ENCODE assay signal across 18 mouse cellular contexts in genomic region chr1:151222561-151223267, GRCm38 (mm10). TPM values are rescaled to one million over a fixed set of nuclear protein-coding genes. Genes with fewer than 3 reads are reported as not detected.
"Had no signal": no experiment of that assay in that cellular context is flagged by ENCODE, and none has a peak within 500 bp of the region (broad histone marks: within the 10 kb centered on the region; RNA-seq: fewer than 3 reads in every experiment).

No protein-coding gene starts in this region.

- H3K4me3 ChIP-seq: left cerebral cortex, adult 2 months; liver, embryonic 12.5 days; megakaryocyte, embryonic 14.5 days; neural tube, embryonic 12.5 days had no signal

- DNase-seq: kidney, adult 8-10 months; kidney, postnatal 14 days; kidney, postnatal 4 days; layer of hippocampus, adult 9-11 months; layer of hippocampus, postnatal 36 days; lung, embryonic 14.5 days; midbrain, embryonic 14.5 days; thymus, adult 18-20 months; thymus, postnatal 36 days had no signal

- H3K27ac ChIP-seq: left cerebral cortex, adult 2 months; liver, embryonic 12.5 days; macrophage; neural tube, embryonic 12.5 days had no signal

- ATAC-seq: liver, embryonic 12.5 days; lung, postnatal 0 days had no signal

RNA-seq across cellular contexts. Expression of gene Gm47996, which starts 12.8 kb away (rescaled TPM):
- total RNA-seq: layer of hippocampus, adult 18-20 months; layer of hippocampus, postnatal 36 days; left cerebral cortex, adult 2 months; left cerebral cortex, postnatal 10 days; left cerebral cortex, postnatal 36 days had no signal

RNA-seq across cellular contexts. Expression of gene 3110040M04Rik, which starts 18.8 kb away (rescaled TPM):
- total RNA-seq: layer of hippocampus, adult 18-20 months; layer of hippocampus, postnatal 36 days; left cerebral cortex, adult 2 months; left cerebral cortex, postnatal 10 days; left cerebral cortex, postnatal 36 days had no signal

RNA-seq across cellular contexts. Expression of gene Gm47995, which starts 24.5 kb away (rescaled TPM):
- total RNA-seq: layer of hippocampus, adult 18-20 months; layer of hippocampus, postnatal 36 days; left cerebral cortex, adult 2 months; left cerebral cortex, postnatal 10 days; left cerebral cortex, postnatal 36 days had no signal

RNA-seq across cellular contexts. Expression of gene Gm8947, which starts 30.5 kb away (rescaled TPM):
- total RNA-seq: layer of hippocampus, adult 18-20 months; layer of hippocampus, postnatal 36 days; left cerebral cortex, adult 2 months; left cerebral cortex, postnatal 10 days; left cerebral cortex, postnatal 36 days had no signal

RNA-seq across cellular contexts. Expression of gene Gm47985, which starts 40.4 kb away (rescaled TPM):
- total RNA-seq: layer of hippocampus, adult 18-20 months; layer of hippocampus, postnatal 36 days; left cerebral cortex, adult 2 months; left cerebral cortex, postnatal 10 days; left cerebral cortex, postnatal 36 days had no signal
